Mouse (Mus musculus): ENCODE measurements at regions not wholly inside any gene's neighbourhood (a gene's known extent, or its start where the extent isn't known, plus 50 kb on each side); places are given as distances from the start of the nearest gene placed in this dataset.

- TF ChIP-seq POLR2A (IDR thresholded peaks at IDR 0.05; ENCODE audit: low read depth, low read length) (no peak), CTCF (IDR thresholded peaks at IDR 0.05; ENCODE audit: extremely low read depth, insufficient read depth, insufficient read length, insufficient replicate concordance) (no peak)
Observed at GRCm38 (mm10) chr16:30842831-30843230, 238.4 kb downstream of the Xxylt1 start.

Measured in spleen, adult 2 months (tissue).